Mouse (Mus musculus) brain, embryonic 14.5 days (tissue): ENCODE results near the gene Slc4a3.

Experiments
- CTCF ChIP-seq: fragments of 200-500 bp; IDR thresholded peaks from 2 replicates; pipeline ENCODE4 v1.5.1; 2012; ENCODE audit warnings: inconsistent platforms, mild to moderate bottlenecking, moderate library complexity, borderline replicate concordance; ENCODE audit not compliant: insufficient read depth, insufficient read length; ENCODE audit errors: extremely low read depth
- POLR2A ChIP-seq: fragments of 200-500 bp; IDR thresholded peaks from 2 replicates; pipeline ENCODE4 v1.6.1; 2012; ENCODE audit warnings: mild to moderate bottlenecking, inconsistent platforms, borderline replicate concordance; ENCODE audit not compliant: poor library complexity, insufficient read depth, insufficient read length, severe bottlenecking; ENCODE audit errors: extremely low read depth

DNA sequence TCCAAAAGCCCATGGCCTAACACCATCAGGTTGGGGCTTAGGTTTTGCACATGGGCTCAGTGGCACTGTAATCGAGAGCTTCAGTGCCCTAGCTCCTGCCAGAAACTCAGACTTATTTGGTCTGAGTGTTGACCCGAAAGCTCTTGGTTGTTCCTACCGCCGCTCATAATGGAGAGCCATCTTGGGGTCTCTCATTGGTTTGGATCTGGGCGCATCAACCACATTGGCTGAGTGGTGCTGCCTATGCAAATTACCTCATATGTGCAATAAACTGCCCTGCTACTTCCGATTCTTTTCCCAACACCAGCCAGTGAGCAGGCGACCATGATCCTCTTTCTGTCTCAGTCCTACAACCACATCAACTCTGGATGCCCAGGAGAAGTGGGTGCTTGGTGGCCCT lies 47.9 kb downstream of the Slc4a3 start:
- TF ChIP-seq CTCF (no peak), POLR2A (no peak)
